Mouse (Mus musculus) intestine, embryonic 15.5 days (tissue): ENCODE measurements around the gene Pard3. TPM values are rescaled to one million over a fixed set of nuclear protein-coding genes. Genes with fewer than 3 reads are reported as not detected.

Experiments
- ATAC-seq: fragments of 200-750 bp; cut with Nextera tagmentation; 2 replicates; pipeline ENCODE4 v1.8.0; 2017; ENCODE audit warnings: moderate TSS enrichment, moderate library complexity
- H3K27ac ChIP-seq: fragments of 300-500 bp; sonication (generic); 2 replicates; pipeline ENCODE4 v1.5.1; 2015; ENCODE audit warnings: mild to moderate bottlenecking, inconsistent platforms
- H3K27me3 ChIP-seq: fragments of 300-500 bp; sonication (generic); replicated peaks from 2 replicates; pipeline ENCODE4 v1.6.1; 2015; ENCODE audit warnings: inconsistent platforms
- H3K36me3 ChIP-seq: fragments of 300-500 bp; sonication (generic); 2 replicates; pipeline ENCODE4 v1.6.1; 2015; ENCODE audit warnings: inconsistent platforms
- H3K4me1 ChIP-seq: fragments of 300-500 bp; sonication (generic); replicated peaks from 2 replicates; pipeline ENCODE4 v1.6.1; 2015; ENCODE audit warnings: inconsistent platforms
- H3K4me2 ChIP-seq: fragments of 300-500 bp; sonication (generic); replicated peaks from 2 replicates; pipeline ENCODE4 v1.6.1; 2015; ENCODE audit warnings: mild to moderate bottlenecking, inconsistent platforms
- H3K4me3 ChIP-seq: fragments of 300-500 bp; sonication (generic); replicated peaks from 2 replicates; pipeline ENCODE4 v1.5.1; 2015; ENCODE audit warnings: inconsistent platforms
- H3K9ac ChIP-seq: fragments of 300-500 bp; sonication (generic); 2 replicates; pipeline ENCODE4 v1.6.1; 2015; ENCODE audit warnings: inconsistent platforms
- H3K9me3 ChIP-seq: fragments of 300-500 bp; sonication (generic); 2 replicates; pipeline ENCODE4 v1.6.1; 2016; ENCODE audit warnings: inconsistent platforms
- WGBS: fragments of 180-500 bp; shearing (Covaris S2); methylation state at CpG from one replicate; pipeline ENCODE4 v1.1.7; 2015; 5-methylcytosine and 5-hydroxymethylcytosine counted together
- polyA plus RNA-seq: library from polyadenylated mRNA; unstranded; fragments of >200 nt; fragmentation: Nextera tagmentation; extraction: Ambion mirVana; gene quantifications from 2 replicates; pipeline ENCODE4 v1.2.1, GENCODE M21; 2015

Gene Pard3
- polyA plus RNA-seq, 1 experiment from 2014 or later, result 24.5 TPM

DNA sequence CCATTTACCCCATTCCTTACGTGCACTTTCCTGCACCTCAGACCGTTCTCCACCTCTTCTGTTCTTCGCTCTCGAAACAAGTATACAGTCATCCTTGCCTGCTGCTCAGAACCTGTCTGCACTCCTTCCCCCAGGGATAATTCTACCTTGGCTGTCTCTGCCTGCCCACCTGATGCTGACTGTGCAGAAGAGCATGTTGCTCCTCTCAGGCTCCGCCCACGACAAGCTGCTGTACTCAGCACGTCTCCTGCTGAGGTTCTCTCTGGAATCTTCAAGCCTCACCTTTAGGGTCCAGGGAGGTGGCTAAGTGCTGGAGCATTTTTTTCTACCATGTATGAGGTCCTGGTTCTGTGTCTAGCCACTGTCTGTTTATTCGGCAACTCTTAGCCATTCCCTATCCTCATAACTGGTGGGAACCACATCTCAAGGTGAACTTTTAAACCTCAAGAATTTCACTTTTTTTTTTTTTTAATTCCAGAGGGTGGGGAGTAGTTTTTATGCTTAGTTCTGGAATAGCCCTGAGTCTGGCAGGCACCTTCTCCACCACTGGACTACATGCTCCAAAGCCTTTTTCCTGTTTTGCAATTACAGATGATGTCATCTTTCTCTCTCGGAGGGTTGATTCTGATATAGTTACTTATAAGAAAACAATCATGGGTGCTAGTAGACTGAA, 376.6 kb downstream of the Pard3 start:
- peaks cover 3% of the 10 kb centered on the region; the same call in 1 of the 2 replicates for H3K36me3 ChIP-seq
- 58% methylated on average over 9 of the region's 9 CpGs for WGBS
- H3K27me3 ChIP-seq, result no peaks in the 10 kb centered on the region
- H3K9ac ChIP-seq, result peak overlapping the region; percentile 33; the same call in 1 of the 2 replicates
- H3K4me1 ChIP-seq, result peaks cover 10% of the 10 kb centered on the region
- peak overlapping the region; percentile 48 for H3K4me2 ChIP-seq
- H3K27ac ChIP-seq, result peak overlapping the region; percentile 88
- ATAC-seq, result peak; percentile 52
- H3K9me3 ChIP-seq, result no peaks in the 10 kb centered on the region
- H3K4me3 ChIP-seq, result peak overlapping the region; percentile 28; the same call in 1 of the 2 replicates

- Histone ChIP-seq H3K4me3 (peak overlapping the region; percentile 28), H3K27me3 (no peaks in the 10 kb centered on the region), H3K9ac (no peak overlapping the region; the same call in 1 of the 2 replicates), H3K9me3 (no peaks in the 10 kb centered on the region), H3K27ac (peak overlapping the region; percentile 88), H3K4me2 (peak overlapping the region; percentile 48), H3K4me1 (peaks cover 10% of the 10 kb centered on the region), H3K36me3 (peaks cover 3% of the 10 kb centered on the region; the same call in 1 of the 2 replicates)
- WGBS, result 47% methylated on average over 6 of the region's 6 CpGs
- ATAC-seq, result peak; percentile 93
Measured at GRCm38 (mm10) chr8:127440834-127441485, 377.3 kb downstream of the Pard3 start.

GRCm38 (mm10) chr8:127447401-127447800, 383.7 kb downstream of the Pard3 start:
- H3K9ac ChIP-seq, result no peak overlapping the region
- H3K27ac ChIP-seq, result no peak overlapping the region
- peaks cover 3% of the 10 kb centered on the region; the same call in 1 of the 2 replicates for H3K36me3 ChIP-seq
- no peaks in the 10 kb centered on the region for H3K9me3 ChIP-seq
- H3K4me1 ChIP-seq, result no peaks in the 10 kb centered on the region
- H3K4me3 ChIP-seq, result no peak overlapping the region
- ATAC-seq, result no peak
- no peaks in the 10 kb centered on the region for H3K27me3 ChIP-seq
- 83% methylated on average over 1 of the region's 1 CpGs for WGBS
- H3K4me2 ChIP-seq, result no peak overlapping the region

- 88% methylated on average over 6 of the region's 6 CpGs for WGBS
- Histone ChIP-seq H3K4me1 (no peaks in the 10 kb centered on the region), H3K9me3 (no peaks in the 10 kb centered on the region), H3K9ac (no peak overlapping the region), H3K27ac (no peak overlapping the region), H3K4me3 (no peak overlapping the region), H3K27me3 (no peaks in the 10 kb centered on the region), H3K36me3 (peaks cover 3% of the 10 kb centered on the region; the same call in 1 of the 2 replicates), H3K4me2 (no peak overlapping the region)
- no peak for ATAC-seq
Measured at GRCm38 (mm10) chr8:127449066-127449840, 385.6 kb downstream of the Pard3 start.

DNA sequence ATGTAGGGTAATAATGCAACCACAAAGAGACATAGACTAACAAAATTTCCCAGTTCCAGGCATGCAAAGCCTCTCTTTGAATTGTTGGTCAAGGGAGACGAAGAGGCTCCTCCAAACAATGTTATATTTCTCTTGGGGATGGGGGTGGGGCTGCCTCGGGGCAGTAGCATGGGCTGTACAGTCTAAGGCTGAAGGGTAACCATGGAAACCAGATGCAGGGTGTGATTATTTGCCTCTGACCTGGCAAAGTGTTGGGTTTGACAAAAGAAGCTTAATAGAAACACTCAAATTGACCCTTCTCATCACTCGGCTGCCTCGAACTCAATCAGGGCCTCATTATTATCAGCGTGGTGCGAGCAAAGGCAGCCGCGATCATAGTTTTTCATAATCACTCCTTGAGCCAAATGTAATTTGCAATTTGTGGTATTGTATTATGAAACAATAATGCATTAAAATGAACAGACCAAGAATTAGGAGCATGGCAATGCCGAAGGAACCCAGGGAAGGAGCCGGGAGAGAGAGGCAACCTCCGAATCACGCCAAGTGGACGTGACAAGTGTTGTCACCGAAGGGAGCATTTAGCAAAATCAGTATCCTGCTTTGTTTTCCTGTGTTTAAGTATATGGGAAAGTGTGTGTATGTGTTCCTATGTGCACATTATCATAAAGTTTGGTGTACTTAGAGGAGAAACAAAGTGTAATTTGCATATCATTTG, 387.4 kb downstream of the Pard3 start:
- Histone ChIP-seq H3K27me3 (no peaks in the 10 kb centered on the region), H3K27ac (no peak overlapping the region), H3K4me3 (no peak overlapping the region), H3K9ac (no peak overlapping the region), H3K4me1 (no peaks in the 10 kb centered on the region), H3K4me2 (no peak overlapping the region), H3K36me3 (peaks cover 4% of the 10 kb centered on the region; the same call in 1 of the 2 replicates), H3K9me3 (no peaks in the 10 kb centered on the region)
- ATAC-seq, result no peak
- WGBS, result 85% methylated on average over 14 of the region's 14 CpGs

GRCm38 (mm10) chr8:127452364-127452763, 388.7 kb downstream of the Pard3 start:
- no peak for ATAC-seq
- H3K9me3 ChIP-seq, result no peaks in the 10 kb centered on the region
- WGBS, result 93% methylated on average over 6 of the region's 6 CpGs
- H3K4me1 ChIP-seq, result no peaks in the 10 kb centered on the region
- no peaks in the 10 kb centered on the region for H3K27me3 ChIP-seq
- no peak overlapping the region for H3K9ac ChIP-seq
- no peak overlapping the region for H3K27ac ChIP-seq
- no peak overlapping the region for H3K4me3 ChIP-seq
- peaks cover 4% of the 10 kb centered on the region; the same call in 1 of the 2 replicates for H3K36me3 ChIP-seq
- H3K4me2 ChIP-seq, result no peak overlapping the region

DNA sequence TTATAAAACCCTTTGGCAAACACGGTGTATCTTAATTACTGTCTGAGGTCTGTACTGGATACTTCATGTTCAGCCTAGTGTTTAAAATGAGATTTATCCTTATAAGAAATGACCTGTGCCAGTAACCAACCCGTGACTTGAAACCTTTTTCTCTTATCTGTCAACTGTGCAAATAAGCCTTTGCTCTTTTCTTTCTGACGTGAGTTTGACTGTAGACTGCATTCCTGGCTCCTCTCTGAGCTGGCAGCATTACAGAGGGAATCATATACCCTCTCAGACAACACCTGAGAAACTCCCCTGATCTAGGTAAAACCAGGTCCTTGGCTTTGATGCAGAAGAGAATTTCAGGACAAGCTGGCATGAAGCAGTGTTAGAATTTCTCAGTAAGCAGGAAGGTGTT, 394.2 kb downstream of the Pard3 start:
- Histone ChIP-seq H3K36me3 (peaks cover 4% of the 10 kb centered on the region; the same call in 1 of the 2 replicates), H3K4me1 (no peaks in the 10 kb centered on the region), H3K27ac (no peak overlapping the region), H3K4me3 (no peak overlapping the region), H3K4me2 (no peak overlapping the region), H3K9ac (no peak overlapping the region), H3K27me3 (no peaks in the 10 kb centered on the region), H3K9me3 (no peaks in the 10 kb centered on the region)
- peak; percentile 72; the same call in 1 of the 2 replicates for ATAC-seq
- 58% methylated on average over 3 of the region's 3 CpGs for WGBS

- ATAC-seq, result peak; percentile 76
- Histone ChIP-seq H3K4me3 (no peak overlapping the region), H3K9me3 (no peaks in the 10 kb centered on the region), H3K4me1 (no peaks in the 10 kb centered on the region), H3K27me3 (no peaks in the 10 kb centered on the region), H3K4me2 (no peak overlapping the region), H3K9ac (no peak overlapping the region), H3K27ac (no peak overlapping the region), H3K36me3 (no peaks in the 10 kb centered on the region; the same call in 1 of the 2 replicates)
- 70% methylated on average over 3 of the region's 3 CpGs for WGBS
Measured at GRCm38 (mm10) chr8:127461173-127461572, 397.5 kb downstream of the Pard3 start.

GRCm38 (mm10) chr8:127462378-127462935, 398.8 kb downstream of the Pard3 start:
- ATAC-seq, result no peak
- no peak overlapping the region for H3K9ac ChIP-seq
- no peaks in the 10 kb centered on the region for H3K27me3 ChIP-seq
- H3K4me3 ChIP-seq, result no peak overlapping the region
- H3K4me2 ChIP-seq, result no peak overlapping the region
- H3K36me3 ChIP-seq, result no peaks in the 10 kb centered on the region; the same call in 1 of the 2 replicates
- no peaks in the 10 kb centered on the region for H3K4me1 ChIP-seq
- no peaks in the 10 kb centered on the region for H3K9me3 ChIP-seq
- H3K27ac ChIP-seq, result no peak overlapping the region
- 87% methylated on average over 2 of the region's 2 CpGs for WGBS

DNA sequence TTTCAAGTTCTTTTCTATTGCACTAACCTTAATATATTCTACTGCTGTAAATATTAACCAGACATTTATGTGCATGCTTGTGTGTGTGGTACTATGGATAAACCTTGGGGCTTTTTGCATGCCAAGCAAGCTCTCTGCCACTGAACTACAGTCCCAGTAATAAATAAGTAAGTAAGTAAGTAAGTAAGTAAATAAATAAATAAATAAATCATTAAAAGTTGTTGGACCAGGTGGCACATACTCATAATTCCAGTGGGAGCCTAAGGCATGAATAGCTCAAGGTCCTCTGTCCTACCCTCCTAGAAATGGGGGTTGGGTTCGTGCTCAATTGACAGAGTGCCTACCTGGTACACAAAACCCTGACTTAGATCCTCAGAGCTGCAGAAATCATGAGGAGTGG, 400.6 kb downstream of the Pard3 start:
- Histone ChIP-seq H3K36me3 (no peaks in the 10 kb centered on the region; the same call in 1 of the 2 replicates), H3K27me3 (no peaks in the 10 kb centered on the region), H3K4me2 (no peak overlapping the region), H3K9me3 (no peaks in the 10 kb centered on the region), H3K27ac (no peak overlapping the region), H3K9ac (no peak overlapping the region), H3K4me1 (no peaks in the 10 kb centered on the region), H3K4me3 (no peak overlapping the region)
- WGBS, result 90% methylated on average over 1 of the region's 1 CpGs
- no peak for ATAC-seq

DNA sequence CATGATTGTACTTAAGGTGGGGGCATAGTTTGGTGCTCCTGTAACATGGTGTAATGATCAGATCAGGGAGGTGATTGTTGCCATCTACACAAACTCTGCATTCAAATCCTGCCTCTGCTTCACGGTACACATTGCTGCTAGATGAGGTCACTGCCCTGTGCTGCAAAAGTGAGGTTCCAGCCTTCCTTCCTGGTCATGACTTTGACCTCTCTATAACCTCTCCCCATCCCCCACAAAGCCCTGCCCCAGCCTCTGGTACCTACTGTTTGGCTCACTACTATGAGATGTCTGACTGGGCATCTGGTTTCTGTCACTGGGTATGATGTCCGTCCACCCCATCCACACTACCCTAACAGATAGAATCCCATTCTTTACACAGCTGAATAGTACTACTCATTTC, 408.5 kb downstream of the Pard3 start:
- H3K4me1 ChIP-seq, result no peaks in the 10 kb centered on the region
- no peak; the same call in 1 of the 2 replicates for ATAC-seq

More for the DNA sequence above, 408.5 kb downstream of the Pard3 start:
- Histone ChIP-seq H3K9ac (no peak overlapping the region), H3K27ac (no peak overlapping the region), H3K9me3 (no peaks in the 10 kb centered on the region), H3K4me2 (no peak overlapping the region), H3K27me3 (no peaks in the 10 kb centered on the region), H3K36me3 (no peaks in the 10 kb centered on the region), H3K4me3 (no peak overlapping the region)
- 39% methylated on average over 2 of the region's 2 CpGs for WGBS
